Mouse (Mus musculus) gastrocnemius, adult 2 months (tissue): ENCODE measurements around the gene Ndufa11. TPM values are rescaled to one million over a fixed set of nuclear protein-coding genes. Genes with fewer than 3 reads are reported as not detected.
A peak's percentile ranks its signal among the peaks of the same experiment; 100 is the strongest.

Experiments
- DNase-seq: peaks from one replicate; pipeline ENCODE4 v3.0.0; 2022
- H3K27ac ChIP-seq: fragments of 200-600 bp; 2 replicates; pipeline ENCODE4 v1.8.1; 2022; ENCODE audit warnings: mild to moderate bottlenecking
- H3K4me3 ChIP-seq: fragments of 200-600 bp; 2 replicates; pipeline ENCODE4 v1.8.1; 2022; ENCODE audit warnings: mild to moderate bottlenecking, moderate library complexity
- CTCF ChIP-seq: fragments of 200-600 bp; IDR thresholded peaks from 2 replicates; pipeline ENCODE4 v1.8.1; 2022; ENCODE audit warnings: antibody characterized with exemption, mild to moderate bottlenecking, moderate library complexity
- intact Hi-C: fragments of 180-260 bp; cut with DNase I; formaldehyde crosslinking; loops from one replicate; pipeline ENCODE4 v1.15.1; 2025
- total RNA-seq, 2 experiments: library from RNA; stranded (reverse); gene quantifications; 2 replicates each; pipeline ENCODE4 v1.2.3; 2021

Gene Ndufa11
- total RNA-seq, 2 experiments from 2014 or later: 390 to 523 TPM

DNA sequence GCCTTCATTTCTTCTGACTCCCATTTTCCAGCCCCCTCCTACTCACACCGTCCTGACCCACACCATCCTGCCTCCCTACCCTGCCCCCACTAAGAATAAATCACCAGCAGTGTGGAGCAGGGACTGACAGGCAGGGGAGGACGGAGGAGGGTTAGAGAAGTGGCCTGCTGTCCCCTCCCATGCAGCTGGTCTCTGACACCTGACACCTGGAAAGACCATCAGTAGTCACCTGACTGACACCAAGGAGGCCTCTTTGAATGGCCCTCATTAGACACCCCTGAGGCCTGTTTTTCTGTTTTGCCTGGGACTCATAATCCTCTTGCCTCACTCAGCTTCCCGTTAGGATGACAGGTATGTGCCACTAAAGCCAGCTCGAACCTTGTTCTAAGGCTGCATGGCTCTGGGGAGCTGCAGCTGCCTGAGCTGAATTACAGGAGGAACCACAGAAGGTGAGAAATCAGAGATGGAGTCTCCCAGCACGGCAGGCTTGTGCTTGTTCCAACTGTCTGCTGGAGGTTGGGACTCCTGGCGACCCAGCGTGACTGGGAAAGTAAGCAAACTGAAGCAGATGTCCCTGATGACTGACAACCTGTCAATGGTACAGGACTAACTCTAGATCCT is 9.6 kb downstream of the Ndufa11 start:
- peak overlapping the region; percentile 66 for H3K27ac ChIP-seq
- no peak for DNase-seq
- no peak for TF ChIP-seq CTCF
- no peak overlapping the region for H3K4me3 ChIP-seq
- intact Hi-C loops: no loop called here

DNA sequence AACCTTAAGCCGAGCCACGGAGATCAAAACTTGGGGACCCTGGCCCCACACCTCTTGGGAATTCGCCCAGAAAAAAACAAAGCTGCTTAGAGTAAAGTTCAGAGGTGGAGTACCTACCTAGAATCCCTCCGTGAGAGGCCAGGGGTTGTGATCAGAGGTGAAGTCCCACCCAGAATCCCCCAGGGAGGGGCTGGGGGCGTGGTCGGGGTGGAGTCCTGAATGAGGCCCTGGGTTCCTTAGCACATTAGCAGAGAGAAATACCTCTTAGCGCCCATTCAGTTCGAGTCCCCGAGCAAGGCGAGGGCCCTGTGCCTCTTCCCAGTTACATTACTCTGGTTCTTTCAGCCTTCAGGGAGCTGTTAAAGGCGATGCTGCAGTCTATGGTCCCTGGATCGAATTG is 10.1 kb downstream of the Ndufa11 start:
- DNase-seq: no peak
- TF ChIP-seq CTCF: no peak
- Histone ChIP-seq H3K27ac (peak overlapping the region; percentile 66), H3K4me3 (no peak overlapping the region)
- intact Hi-C loops: no loop called here

DNA sequence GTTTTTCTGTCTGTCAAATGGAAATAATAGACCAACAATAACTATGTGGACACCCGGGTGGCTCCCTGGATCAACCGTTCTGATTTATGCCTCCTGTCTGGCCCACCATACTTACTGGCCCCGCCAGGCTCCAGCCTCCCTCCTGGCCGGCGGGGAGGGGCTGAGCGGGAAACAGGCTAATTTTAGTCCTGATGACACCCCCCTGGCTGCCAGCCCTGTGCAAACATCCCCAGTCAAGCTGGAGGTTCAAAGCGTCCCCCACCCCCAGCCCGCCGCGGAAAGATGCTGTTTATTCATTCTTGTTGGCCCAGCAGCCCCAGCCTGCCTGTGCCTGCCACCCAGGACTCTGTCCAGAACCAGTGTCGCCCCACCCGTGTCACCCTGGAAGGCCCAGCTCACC is 10.6 kb downstream of the Ndufa11 start:
- no peak for TF ChIP-seq CTCF
- intact Hi-C loops: no loop called here
- peak; percentile 46 for DNase-seq
- 0 out of 2 replicates have a peak overlapping the region, but pooled peaks have one; percentile 66 for H3K27ac ChIP-seq
- no peak overlapping the region for H3K4me3 ChIP-seq

DNA sequence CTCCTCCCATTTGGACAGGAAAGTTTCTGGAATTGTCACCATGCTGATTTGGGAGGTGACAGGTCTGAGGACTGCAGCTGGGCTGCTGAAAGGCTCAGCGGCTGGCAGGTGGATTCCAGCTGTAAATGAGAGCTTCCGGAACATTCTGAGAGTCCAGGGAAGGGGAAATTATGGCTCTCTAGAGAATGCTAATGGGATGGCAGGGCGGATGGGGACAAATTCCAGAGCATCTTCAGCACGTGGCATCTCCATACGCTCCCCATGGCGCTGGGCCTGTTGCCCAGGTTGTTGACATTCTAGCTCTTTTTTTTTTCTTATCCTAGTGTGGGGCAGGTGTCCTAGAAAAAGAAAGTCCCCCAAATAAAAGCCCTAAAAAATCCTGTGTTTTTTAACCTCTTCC is 11.6 kb downstream of the Ndufa11 start:
- H3K27ac ChIP-seq: no peak overlapping the region
- no peak for DNase-seq
- no peak for TF ChIP-seq CTCF
- H3K4me3 ChIP-seq: no peak overlapping the region
- intact Hi-C loops: no loop called here

DNA sequence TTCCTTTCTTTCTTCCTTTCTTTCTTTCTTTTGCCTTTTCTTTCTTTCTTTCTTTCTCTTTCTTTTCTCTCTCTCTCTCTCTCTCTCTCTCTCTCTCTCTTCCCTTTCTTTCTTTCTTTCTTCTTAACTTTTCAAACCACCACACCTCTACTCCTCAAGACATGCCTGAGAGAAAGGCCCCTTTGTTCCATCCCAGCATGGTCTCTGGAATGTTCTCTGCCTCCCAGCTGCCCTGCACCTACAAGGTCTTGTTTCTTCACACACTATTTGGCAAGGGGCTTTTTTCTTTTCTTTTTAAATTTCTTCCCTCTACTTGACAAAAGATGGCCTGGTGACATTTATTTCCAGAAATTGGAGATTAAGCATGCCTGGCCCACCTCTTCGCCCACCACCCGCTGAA is 12.1 kb downstream of the Ndufa11 start:
- Histone ChIP-seq H3K4me3 (no peak overlapping the region), H3K27ac (no peak overlapping the region)
- intact Hi-C loops: no loop called here
- DNase-seq: no peak
- no peak for TF ChIP-seq CTCF

DNA sequence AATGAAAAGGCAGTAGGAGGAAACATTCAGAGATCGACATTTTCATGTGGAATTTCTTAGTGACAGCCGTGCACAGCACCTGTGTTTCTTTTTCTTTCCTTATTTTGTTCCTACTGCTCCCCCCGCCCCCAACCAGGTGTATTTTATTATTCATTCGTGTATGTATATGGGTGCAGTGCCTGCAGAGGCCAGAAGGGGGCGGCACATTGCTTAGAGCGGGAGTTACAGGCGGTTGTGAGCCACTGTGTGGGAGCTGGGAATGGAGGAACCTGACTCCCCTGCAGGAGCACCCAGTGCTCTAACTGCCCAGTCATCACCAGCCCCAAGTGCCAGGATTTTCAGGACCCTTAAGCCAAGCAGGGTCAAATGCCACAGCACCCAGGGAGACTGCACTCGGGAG is 19.0 kb downstream of the Ndufa11 start:
- H3K27ac ChIP-seq: no peak overlapping the region
- intact Hi-C loops: no loop called here
- no peak for DNase-seq
- peak; percentile 40 for TF ChIP-seq CTCF
- no peak overlapping the region for H3K4me3 ChIP-seq

DNA sequence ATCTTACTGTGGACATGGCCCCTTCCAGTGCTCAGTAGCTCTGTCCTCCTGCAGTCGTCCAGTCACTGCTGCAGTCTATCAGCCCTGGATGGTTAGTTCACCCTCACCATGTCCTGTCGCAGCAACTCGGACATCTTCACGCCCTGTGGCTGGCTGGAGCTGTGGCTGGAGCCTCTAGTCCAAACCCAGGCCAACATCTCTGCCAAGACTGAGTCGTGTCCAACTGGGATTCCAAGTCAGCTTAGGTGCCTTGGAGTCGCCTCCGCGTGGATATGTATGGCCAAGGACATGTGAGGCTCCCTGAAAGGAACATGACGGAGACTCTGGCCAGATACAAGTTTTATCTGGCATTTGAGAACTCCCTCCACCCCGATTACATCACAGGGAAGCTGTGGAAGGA is 20.7 kb downstream of the Ndufa11 start:
- DNase-seq: peak; percentile 60
- Histone ChIP-seq H3K4me3 (no peak overlapping the region), H3K27ac (no peak overlapping the region)

DNA sequence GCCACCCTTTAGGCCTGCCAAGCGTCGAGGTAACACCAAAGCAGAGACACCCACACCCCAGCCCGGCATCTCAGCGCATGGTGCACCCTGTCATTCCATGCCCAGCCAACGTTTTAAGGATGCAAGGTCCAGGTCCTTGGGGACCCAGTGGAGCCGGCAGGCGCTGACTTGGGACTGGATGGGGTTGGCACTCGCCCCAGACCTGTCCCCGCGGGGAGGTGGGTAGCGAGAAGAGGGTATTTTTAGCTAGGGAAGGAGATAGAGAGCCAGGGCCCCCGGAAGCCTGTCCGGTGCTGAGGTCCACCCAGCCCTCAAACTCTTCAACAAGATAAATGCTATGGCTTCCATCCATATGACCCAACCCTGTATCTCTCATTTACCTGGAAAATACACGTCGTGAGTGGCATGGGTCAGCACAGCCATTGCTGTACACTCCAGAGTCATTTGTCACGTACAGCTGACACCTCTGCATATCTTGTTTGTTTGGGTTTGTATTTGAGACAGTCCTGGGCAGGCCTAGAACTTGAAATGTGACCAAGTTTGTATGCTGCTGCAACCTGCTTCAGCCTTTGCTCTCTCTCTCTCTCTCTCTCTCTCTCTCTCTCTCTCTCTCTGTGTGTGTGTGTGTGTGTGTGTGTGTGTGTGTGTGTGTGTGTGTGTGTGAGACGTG is 22.7 kb downstream of the Ndufa11 start:
- intact Hi-C loops: no loop called here
- Histone ChIP-seq H3K4me3 (no peak overlapping the region), H3K27ac (no peak overlapping the region)
- TF ChIP-seq CTCF: no peak
- DNase-seq: no peak

More for the DNA sequence above, 20.7 kb downstream of the Ndufa11 start:
- intact Hi-C loops: no loop called here
- TF ChIP-seq CTCF: peak; percentile 8; the same call in 1 of the 2 replicates

DNA sequence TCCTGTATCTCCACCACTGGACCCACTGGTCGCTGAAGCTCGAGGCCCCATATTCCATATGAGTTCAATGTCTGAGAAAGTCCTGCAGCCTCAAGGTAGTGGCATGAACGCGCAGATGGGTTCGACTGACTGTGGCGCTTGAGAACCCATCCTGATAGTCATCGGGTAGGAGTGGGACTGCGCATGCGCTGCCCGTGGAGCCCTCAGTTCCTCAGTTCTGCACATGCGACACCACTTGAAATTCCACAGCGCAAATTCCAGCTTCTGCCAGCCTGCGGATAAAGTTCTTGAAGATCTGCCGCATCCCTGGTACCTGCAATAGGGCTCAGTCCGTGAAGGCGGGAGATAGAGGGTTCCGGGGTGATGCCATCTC is 23.2 kb downstream of the Ndufa11 start:
- no peak for TF ChIP-seq CTCF
- H3K4me3 ChIP-seq: no peak overlapping the region
- DNase-seq: no peak
- intact Hi-C loops: no loop called here
- no peak overlapping the region for H3K27ac ChIP-seq

DNA sequence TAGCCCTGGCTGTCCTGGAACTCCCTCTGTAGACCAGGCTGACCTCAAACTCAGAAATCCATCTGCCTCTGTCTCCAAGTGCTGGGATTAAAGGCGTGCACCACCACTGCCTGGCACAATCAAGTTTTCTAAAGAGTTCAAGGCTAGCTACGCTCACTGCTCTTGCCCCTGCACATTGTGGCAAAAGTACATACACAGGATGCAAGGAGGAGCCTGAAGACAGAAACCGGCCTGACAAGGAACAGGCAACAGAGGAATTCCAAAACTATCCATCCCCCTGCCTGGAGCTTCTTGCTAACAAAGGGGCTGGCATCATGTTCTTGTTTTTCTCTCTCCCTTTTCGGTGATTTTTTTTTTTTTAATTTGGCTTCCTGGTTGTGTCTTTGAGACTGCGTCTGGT is 26.6 kb downstream of the Ndufa11 start:
- no peak for DNase-seq
- Histone ChIP-seq H3K4me3 (no peak overlapping the region), H3K27ac (no peak overlapping the region)
- intact Hi-C loops: no loop called here
- TF ChIP-seq CTCF: no peak

DNA sequence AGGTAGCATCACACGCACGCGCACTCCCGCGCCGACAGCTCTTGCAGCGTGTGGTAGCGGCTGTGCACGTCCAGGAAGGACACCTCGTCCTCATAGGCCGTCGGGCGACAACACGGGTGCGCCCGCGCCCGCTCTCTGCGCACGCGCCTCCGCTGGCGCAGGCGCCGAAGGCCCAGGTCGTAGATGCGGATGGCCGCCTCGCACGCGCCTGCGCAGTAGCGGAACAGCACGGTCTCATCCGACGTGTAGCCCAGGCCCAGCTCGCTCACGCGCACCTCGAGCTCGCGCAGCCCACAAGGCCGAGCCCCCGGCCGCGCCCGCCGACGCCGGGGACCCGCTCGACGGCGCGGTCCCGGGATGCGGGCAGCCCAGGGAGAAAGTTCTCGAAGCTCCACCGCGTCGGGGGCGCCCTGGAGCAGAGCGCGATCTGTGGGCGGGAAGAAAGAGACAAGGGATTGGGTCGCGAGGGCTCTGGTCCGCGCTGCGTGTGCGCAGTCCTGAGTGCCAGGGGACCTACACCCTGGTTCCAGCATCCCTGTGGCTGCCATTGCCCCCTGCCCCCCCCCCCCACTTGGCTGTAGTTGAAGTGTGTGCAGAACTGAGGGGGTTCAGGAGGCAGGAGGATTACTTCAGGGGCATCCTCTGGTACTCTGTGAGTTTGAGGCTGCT is 34.0 kb downstream of the Ndufa11 start:
- no peak for DNase-seq
- intact Hi-C loops: no loop called here
- H3K4me3 ChIP-seq: peak overlapping the region; percentile 37
- TF ChIP-seq CTCF: no peak
- H3K27ac ChIP-seq: no peak overlapping the region

DNA sequence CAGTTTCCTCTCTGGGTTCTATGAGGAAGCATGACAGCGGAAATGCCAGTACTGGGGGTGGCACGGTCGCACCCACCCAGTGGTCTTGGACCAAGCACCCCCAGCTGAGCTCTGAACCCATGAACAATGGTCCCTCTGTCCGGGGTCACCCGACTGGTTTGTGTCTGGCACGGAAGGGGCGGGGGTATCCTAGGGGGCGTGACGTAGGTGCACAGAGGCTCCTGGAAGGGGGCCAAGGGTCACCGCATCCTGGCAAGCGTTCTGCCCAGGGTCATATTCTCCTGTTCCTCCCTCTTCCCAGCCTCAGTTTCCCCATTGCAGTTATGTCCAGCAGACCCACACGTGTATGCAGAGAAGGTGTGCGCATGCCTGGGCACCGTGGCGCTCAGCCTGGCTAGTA is 35.9 kb downstream of the Ndufa11 start:
- Histone ChIP-seq H3K27ac (no peak overlapping the region), H3K4me3 (no peak overlapping the region)
- DNase-seq: no peak
- TF ChIP-seq CTCF: no peak
- intact Hi-C loops: no loop called here

DNA sequence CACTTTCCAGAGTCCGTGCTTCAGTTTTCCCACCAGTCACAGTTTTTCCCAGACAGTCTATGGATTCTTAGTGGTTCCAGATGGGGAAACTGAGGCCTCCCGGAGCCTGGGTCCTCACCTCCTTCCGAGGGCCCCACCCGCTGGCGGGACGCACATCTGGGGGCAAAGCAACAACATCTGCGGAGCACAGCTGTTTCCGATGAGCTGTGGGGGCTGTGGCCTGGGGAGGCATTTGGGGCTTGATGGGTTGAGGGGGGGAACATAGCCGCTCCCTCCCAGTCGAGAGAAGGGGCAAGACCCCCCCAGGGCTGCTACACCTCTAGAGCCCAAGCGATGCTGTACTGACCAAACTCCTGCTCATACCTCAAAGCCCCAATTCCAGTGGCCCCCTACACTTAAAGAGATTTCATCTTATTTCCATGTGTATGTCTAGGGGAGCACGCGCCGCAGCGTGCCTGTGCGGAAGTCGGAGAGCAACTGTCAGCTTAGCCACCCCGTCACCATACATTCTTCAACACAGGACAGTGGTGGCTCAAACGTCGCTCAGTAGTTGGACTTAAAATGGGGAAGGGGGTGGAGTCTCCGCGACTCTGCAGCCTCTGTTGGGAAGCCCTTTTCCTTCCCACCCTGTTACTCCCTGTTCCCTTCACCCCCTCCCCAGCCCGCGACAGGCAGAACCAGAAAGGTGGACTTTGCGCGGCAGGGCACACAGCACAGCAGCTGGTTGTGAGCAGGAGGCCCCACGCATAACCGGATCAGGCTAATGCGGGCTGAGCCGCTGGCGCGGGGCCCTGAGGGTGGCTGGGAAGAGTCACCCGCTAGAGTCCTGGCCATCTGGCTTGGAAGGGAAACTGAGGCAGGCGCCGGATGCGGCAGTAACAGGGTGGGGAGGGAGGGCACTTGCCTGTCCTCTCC is 37.0 kb downstream of the Ndufa11 start:
- no peak overlapping the region for H3K4me3 ChIP-seq
- intact Hi-C loops: loop anchor here (5.0 kb wide), 1 partner anchor 77 kb away; no protein-coding TSS in a partner anchor

More for the DNA sequence above, 37.0 kb downstream of the Ndufa11 start:
- no peak for DNase-seq
- no peak overlapping the region for H3K27ac ChIP-seq
- TF ChIP-seq CTCF: no peak
